ENCODE assay signal across 35 mouse cellular contexts in genomic region chr16:36684325-36684918, GRCm38 (mm10). TPM values are rescaled to one million over a fixed set of nuclear protein-coding genes. Genes with fewer than 3 reads are reported as not detected.
DNase-seq lines count a peak whose midpoint lies in the region; ATAC-seq and TF ChIP-seq lines count a peak whose summit lies in the region.
"Had no signal": no experiment of that assay in that cellular context is flagged by ENCODE, and none has a peak within 500 bp of the region (broad histone marks: within the 10 kb centered on the region; RNA-seq: fewer than 3 reads in every experiment).

No protein-coding gene starts in this region.

- no peaks in the 10 kb centered on the region for H3K36me3 ChIP-seq in CH12.LX (replicated peaks in 1 of 2; ENCODE audit: control insufficient read depth in 1 of 2, insufficient read depth in 1 of 2, low read length in 1 of 2)
- H3K36me3 ChIP-seq: heart, embryonic 13.5 days; hindbrain, embryonic 10.5 days; hindbrain, embryonic 15.5 days; intestine, embryonic 15.5 days; limb, embryonic 10.5 days; limb, embryonic 15.5 days; liver, embryonic 13.5 days; stomach, embryonic 15.5 days had no signal

- no peak for TF ChIP-seq CTCF in CH12.LX (conservative IDR thresholded peaks at IDR 0.05 in 1 of 2, IDR thresholded peaks at IDR 0.05 in 1 of 2; ENCODE audit: low read depth in 2 of 2, low read length in 2 of 2)
- no peak for TF ChIP-seq CTCF in lung, adult 2 months (IDR thresholded peaks at IDR 0.05; ENCODE audit: insufficient read depth, low read length)

- peak overlapping the region; percentile 94 for H3K27ac ChIP-seq in CH12.LX (ENCODE audit: insufficient read depth, low read depth)
- H3K27ac ChIP-seq: gastrocnemius, adult 2 months; heart, embryonic 13.5 days; hindbrain, embryonic 10.5 days; hindbrain, embryonic 15.5 days; intestine, embryonic 15.5 days; kidney, postnatal 0 days; limb, embryonic 10.5 days; limb, embryonic 15.5 days; liver, embryonic 13.5 days; macrophage; stomach, embryonic 15.5 days had no signal

- DNase-seq in heart, adult 11 months = peak; percentile 24
- DNase-seq in heart, postnatal 4 days = no peak
- DNase-seq in CH12.LX (ENCODE audit: extremely low read depth) = peak; percentile 67
- no peak for DNase-seq in gastrocnemius, postnatal 36 days
- no peak for DNase-seq in lung, adult 2 months
- no peak for DNase-seq in right cerebral cortex, postnatal 36 days (ENCODE audit: low spot score in 2 of 2)
- DNase-seq: adrenal gland, postnatal 14 days; cerebellum, adult 11-12 months; cerebellum, postnatal 14 days; gastrocnemius, adult 2 months; heart, postnatal 10 days; kidney, adult 2 months; layer of hippocampus, postnatal 36 days; liver, embryonic 13.5 days; lung, adult 18-20 months; lung, postnatal 10 days; midbrain, embryonic 14.5 days; right cerebral cortex, adult 18-20 months; right cerebral cortex, postnatal 4 days; thymus, postnatal 4 days had no signal

- peaks cover 30 to 63% of the 10 kb centered on the region in 2 experiments for H3K4me1 ChIP-seq in CH12.LX (ENCODE audit: control insufficient read depth in 1 of 2, insufficient read depth in 2 of 2)
- no peaks in the 10 kb centered on the region for H3K4me1 ChIP-seq in lung, adult 2 months (ENCODE audit: control insufficient read depth, insufficient read depth, low read length)
- H3K4me1 ChIP-seq: heart, embryonic 13.5 days; hindbrain, embryonic 10.5 days; hindbrain, embryonic 15.5 days; intestine, embryonic 15.5 days; limb, embryonic 10.5 days; limb, embryonic 15.5 days; liver, embryonic 13.5 days; stomach, embryonic 15.5 days had no signal

- H3K27me3 ChIP-seq in CH12.LX (replicated peaks) = no peaks in the 10 kb centered on the region
- H3K27me3 ChIP-seq: heart, embryonic 13.5 days; hindbrain, embryonic 15.5 days; intestine, embryonic 15.5 days; limb, embryonic 15.5 days; liver, embryonic 13.5 days; stomach, embryonic 15.5 days had no signal

- peak; percentile 74 for TF ChIP-seq EP300 in CH12.LX (IDR thresholded peaks at IDR 0.05; ENCODE audit: low read length)

- peak; percentile 89 for ATAC-seq in inflammation-experienced regulatory T-cells, adult 6 months
- ATAC-seq: forebrain, embryonic 16.5 days; intestine, embryonic 15.5 days had no signal

- no peak overlapping the region for H3K9ac ChIP-seq in CH12.LX (ENCODE audit: insufficient read depth, low read depth)
- H3K9ac ChIP-seq: heart, embryonic 13.5 days; hindbrain, embryonic 15.5 days; intestine, embryonic 15.5 days; limb, embryonic 15.5 days; liver, embryonic 13.5 days; stomach, embryonic 15.5 days had no signal

- intact Hi-C loops in gastrocnemius, postnatal 36 days (cut with DNase I) = no loop called here

- H3K9me3 ChIP-seq in CH12.LX (replicated peaks; ENCODE audit: low read length) = peaks cover 2% of the 10 kb centered on the region
- H3K9me3 ChIP-seq: heart, embryonic 13.5 days; hindbrain, embryonic 10.5 days; hindbrain, embryonic 15.5 days; intestine, embryonic 15.5 days; limb, embryonic 10.5 days; limb, embryonic 15.5 days; liver, embryonic 13.5 days; stomach, embryonic 15.5 days had no signal

- TF ChIP-seq POLR2A in CH12.LX (IDR thresholded peaks at IDR 0.05; ENCODE audit: low read depth, low read length) = no peak
- TF ChIP-seq POLR2A in lung, adult 2 months (IDR thresholded peaks at IDR 0.05; ENCODE audit: borderline replicate concordance, extremely low read depth, low read depth, low read length) = no peak

- dilution Hi-C loops in CH12.LX (cut with MboI; ENCODE audit: extremely low pct_ligation_motif_present, extremely low pct_unique_long_range_greater_than_20kb, low sequenced_read_pairs) = no loop called here

- TF ChIP-seq RAD21 in CH12.LX (IDR thresholded peaks at IDR 0.05; ENCODE audit: low read depth, low read length) = no peak; the same call in 1 of the 2 replicates

- in situ Hi-C loops in CH12.LX (cut with MboI; ENCODE audit: low pct_ligation_motif_present, low pct_unique_long_range_greater_than_20kb, low sequenced_read_pairs) = loop anchor here (5.0 kb wide), 1 partner anchor 33 kb away; no protein-coding TSS in a partner anchor

- H3K4me3 ChIP-seq in CH12.LX (replicated peaks in 1 of 3; ENCODE audit: low read depth in 2 of 3, low read length in 2 of 3, poor library complexity in 1 of 3) = no peak overlapping the region
- no peak overlapping the region for H3K4me3 ChIP-seq in lung, adult 2 months (replicated peaks; ENCODE audit: extremely low read depth, low read depth, low read length)
- H3K4me3 ChIP-seq: erythroblast, embryonic 14.5 days; gastrocnemius, adult 2 months; heart, embryonic 13.5 days; hindbrain, embryonic 10.5 days; hindbrain, embryonic 15.5 days; intestine, embryonic 15.5 days; limb, embryonic 10.5 days; limb, embryonic 15.5 days; liver, embryonic 13.5 days; stomach, embryonic 15.5 days had no signal

- H3K4me2 ChIP-seq in CH12.LX (ENCODE audit: insufficient read depth, low read depth, poor library complexity, severe bottlenecking) = peak overlapping the region; percentile 69
- H3K4me2 ChIP-seq: heart, embryonic 13.5 days; hindbrain, embryonic 15.5 days; intestine, embryonic 15.5 days; limb, embryonic 15.5 days; liver, embryonic 13.5 days; stomach, embryonic 15.5 days had no signal

- no peaks in the 10 kb centered on the region for H3K79me2 ChIP-seq in CH12.LX (replicated peaks; ENCODE audit: control insufficient read depth, extremely low read depth, insufficient read depth, poor library complexity, severe bottlenecking)

- 68% methylated on average over 6 of the region's 6 CpGs for WGBS in lung, adult 2 months

TF ChIP-seq in CH12.LX, 34 proteins besides CTCF, POLR2A, EP300 and RAD21 (continues in another document):
- TF ChIP-seq PAX5 (IDR thresholded peaks at IDR 0.05; ENCODE audit: low read length) = no peak
- TF ChIP-seq ZKSCAN1 (IDR thresholded peaks at IDR 0.05; ENCODE audit: borderline replicate concordance, low read depth, low read length) = no peak
- peak; percentile 97 for TF ChIP-seq IRF4 (IDR thresholded peaks at IDR 0.05; ENCODE audit: low read depth, low read length)
- no peak for TF ChIP-seq GABPA (IDR thresholded peaks at IDR 0.05; ENCODE audit: insufficient replicate concordance, low read depth, low read length)
- TF ChIP-seq CHD2 (IDR thresholded peaks at IDR 0.05; ENCODE audit: low read length) = no peak
- TF ChIP-seq TBP (conservative IDR thresholded peaks at IDR 0.05; ENCODE audit: low read depth, low read length) = 0 out of 2 replicates have a peak, but pooled peaks have one; percentile 27
- no peak for TF ChIP-seq USF2 (conservative IDR thresholded peaks at IDR 0.05; ENCODE audit: low read depth, low read length)
- 0 out of 2 replicates have a peak, but pooled peaks have one; percentile 41 for TF ChIP-seq TCF12 (IDR thresholded peaks at IDR 0.05; ENCODE audit: low read depth, low read length)
- no peak for TF ChIP-seq ZC3H11A (IDR thresholded peaks at IDR 0.05; ENCODE audit: low read depth, low read length)
- TF ChIP-seq BHLHE40 (IDR thresholded peaks at IDR 0.05; ENCODE audit: low read depth, low read length) = peak; percentile 95
- no peak for TF ChIP-seq HCFC1 (IDR thresholded peaks at IDR 0.05; ENCODE audit: low read depth, low read length)
- no peak for TF ChIP-seq POLR2AphosphoS2 (IDR thresholded peaks at IDR 0.05; ENCODE audit: low read depth, low read length)
- peak; percentile 89 for TF ChIP-seq MEF2A (IDR thresholded peaks at IDR 0.05; ENCODE audit: borderline replicate concordance, low read depth, low read length)
- TF ChIP-seq JUND (conservative IDR thresholded peaks at IDR 0.05; ENCODE audit: low read depth, low read length) = peak; percentile 96
- no peak for TF ChIP-seq UBTF (IDR thresholded peaks at IDR 0.05; ENCODE audit: low read depth, low read length)
- no peak for TF ChIP-seq NELFE (IDR thresholded peaks at IDR 0.05; ENCODE audit: low read depth, low read length)
- TF ChIP-seq MXI1 (IDR thresholded peaks at IDR 0.05; ENCODE audit: low read depth, low read length) = no peak; the same call in 1 of the 2 replicates
- no peak; the same call in 1 of the 2 replicates for TF ChIP-seq ELF1 (IDR thresholded peaks at IDR 0.05; ENCODE audit: low read depth, low read length)
- TF ChIP-seq USF1 (IDR thresholded peaks at IDR 0.05; ENCODE audit: low read depth, low read length) = no peak
- TF ChIP-seq ZNF384 (IDR thresholded peaks at IDR 0.05; ENCODE audit: low read depth, low read length) = peak; percentile 93
- 0 out of 2 replicates have a peak, but pooled peaks have one; percentile 46 for TF ChIP-seq MAX (IDR thresholded peaks at IDR 0.05; ENCODE audit: low read length)
- TF ChIP-seq ZMIZ1 (IDR thresholded peaks at IDR 0.05; ENCODE audit: low read depth, low read length) = no peak
- peak; percentile 2; the same call in 1 of the 2 replicates for TF ChIP-seq SMC3 (IDR thresholded peaks at IDR 0.05; ENCODE audit: low read depth, low read length)
- TF ChIP-seq MAZ (IDR thresholded peaks at IDR 0.05; ENCODE audit: low read depth, low read length) = no peak
- TF ChIP-seq RCOR1 (conservative IDR thresholded peaks at IDR 0.05; ENCODE audit: low read depth, low read length) = peak; percentile 81
- no peak for TF ChIP-seq MAFK (IDR thresholded peaks at IDR 0.05; ENCODE audit: insufficient replicate concordance, low read length)
- peak; percentile 87 for TF ChIP-seq JUN (IDR thresholded peaks at IDR 0.05; ENCODE audit: insufficient read depth, low read depth, low read length)
- 0 out of 2 replicates have a peak, but pooled peaks have one; percentile 34 for TF ChIP-seq E2F4 (IDR thresholded peaks at IDR 0.05; ENCODE audit: insufficient replicate concordance, low read depth, low read length)
- peak; percentile 62; the same call in 1 of the 2 replicates for TF ChIP-seq MYC (IDR thresholded peaks at IDR 0.05; ENCODE audit: low read depth, low read length)

RNA-seq across cellular contexts. Expression of gene Ildr1, which starts 9.4 kb away (rescaled TPM):
- not detected for total RNA-seq in heart, postnatal 4 days (2021)
- 0.34 and 0.76 TPM in 2 replicates for total RNA-seq in CH12.LX (2012; rRNA removed)
- 0.34 and 0.80 TPM in 2 replicates for total RNA-seq in CH12.LX (2014; rRNA removed)
- 0.81 and 1.1 TPM in 2 replicates for polyA plus RNA-seq in CH12.LX (2012; ENCODE audit: insufficient read length, low read depth)
- polyA plus RNA-seq in inflammation-experienced regulatory T-cells, adult 6 months (2017; shearing (Covaris generic)) = 10 to 100 TPM in 1 of 3 experiments, 1 to 10 TPM in 2; 6.9 to 18.3 (median 8.2) TPM
- total RNA-seq in gastrocnemius, postnatal 36 days (2021) = not detected
- 14.8 and 14.9 TPM in 2 replicates for polyA plus RNA-seq in lung, adult 2 months (2012; rRNA removed)
- total RNA-seq: adrenal gland, postnatal 14 days; gastrocnemius, postnatal 4 days; heart, adult 8-10 months; heart, postnatal 10 days had no signal
- polyA plus RNA-seq: erythroblast, embryonic 14.5 days; macrophage; neural tube, embryonic 11.5 days had no signal

RNA-seq across cellular contexts. Expression of gene Cd86, which starts 18.5 kb away (rescaled TPM):
- total RNA-seq in heart, postnatal 4 days (2021) = under 1 TPM; 0.62 to 0.65 TPM
- 60.0 and 113 TPM in 2 replicates for total RNA-seq in CH12.LX (2012; rRNA removed)
- 191 and 196 TPM in 2 replicates for total RNA-seq in CH12.LX (2014; rRNA removed)
- polyA plus RNA-seq in CH12.LX (2012; ENCODE audit: insufficient read length, low read depth) = 91.9 and 102 TPM in 2 replicates
- 10 to 100 TPM; 31.6 to 68.0 (median 48.2) TPM for polyA plus RNA-seq in inflammation-experienced regulatory T-cells, adult 6 months (2017; shearing (Covaris generic))
- total RNA-seq in gastrocnemius, postnatal 36 days (2021) = under 1 TPM in 1 of 2 experiments, not detected in 1; 0.26 TPM
- polyA plus RNA-seq in lung, adult 2 months (2012; rRNA removed) = 1.8 and 2.8 TPM in 2 replicates
- polyA plus RNA-seq: erythroblast, embryonic 14.5 days had no signal

Comparison
In these comparisons a context has a peak if more than half of its experiments do, and no peak if none do; other contexts are left out.
1. DNase-seq: peak in heart, adult 11 months (single experiment) and CH12.LX (single experiment); none in heart, postnatal 4 days (single experiment), gastrocnemius, postnatal 36 days (0 of 2), lung, adult 2 months (single experiment) and right cerebral cortex, postnatal 36 days (0 of 2).
2. RNA of gene Cd86, which starts 18.5 kb away (total RNA-seq): 60.0 to 196 TPM in CH12.LX; 0.62 to 0.65 TPM in heart, postnatal 4 days and 0.26 TPM in gastrocnemius, postnatal 36 days; every median in the first group is over 10 times any median in the second.